Mouse (Mus musculus): Measurements from ENCODE around the gene Csf2rb.
"Not testable (repeated sequence)": the region's sequence is repeated elsewhere in the genome, so short reads cannot be mapped to it uniquely, and the experiment has no call there.

Csf2rb gene

GRCm38 (mm10) chr15:78325671-78326339 lies at the start of gene Csf2rb:
TSS of gene Csf2rb (plus strand) at chr15:78325752.
- DNase-seq (ENCODE audit: extremely low spot score, low read depth, low spot score), result no peak

- DNase-seq (ENCODE audit: extremely low spot score, low read depth, low spot score), result no peak
These were observed 47.2 kb upstream of the Csf2rb start for GRCm38 (mm10) chr15:78278308-78278707.

GRCm38 (mm10) chr15:78287941-78288340 lies 37.6 kb upstream of the Csf2rb start:
- DNase-seq (ENCODE audit: extremely low spot score, low read depth, low spot score), result no peak

- not testable (repeated sequence) for DNase-seq (ENCODE audit: extremely low spot score, low read depth, low spot score)
These were observed 35.8 kb upstream of the Csf2rb start for GRCm38 (mm10) chr15:78289775-78290174.

- not testable (repeated sequence) for DNase-seq (ENCODE audit: extremely low spot score, low read depth, low spot score)
These were observed 32.3 kb upstream of the Csf2rb start for GRCm38 (mm10) chr15:78293228-78293627.

GRCm38 (mm10) chr15:78293716-78294115 lies 31.8 kb upstream of the Csf2rb start:
- DNase-seq (ENCODE audit: extremely low spot score, low read depth, low spot score), result no peak

GRCm38 (mm10) chr15:78298558-78298957 lies 27.0 kb upstream of the Csf2rb start:
- no peak for DNase-seq (ENCODE audit: extremely low spot score, low read depth, low spot score)

- no peak for DNase-seq (ENCODE audit: extremely low spot score, low read depth, low spot score)
These were observed 25.9 kb upstream of the Csf2rb start for GRCm38 (mm10) chr15:78299641-78300040.

GRCm38 (mm10) chr15:78300773-78301172 lies 24.8 kb upstream of the Csf2rb start:
- no peak for DNase-seq (ENCODE audit: extremely low spot score, low read depth, low spot score)

GRCm38 (mm10) chr15:78302718-78303117 lies 22.8 kb upstream of the Csf2rb start:
- no peak for DNase-seq (ENCODE audit: extremely low spot score, low read depth, low spot score)

- DNase-seq (ENCODE audit: extremely low spot score, low read depth, low spot score), result no peak
These were observed 21.8 kb upstream of the Csf2rb start for GRCm38 (mm10) chr15:78303665-78304233.

GRCm38 (mm10) chr15:78305341-78305933 lies 20.1 kb upstream of the Csf2rb start, which contains the start of gene Csf2rb2:
TSS of gene Csf2rb2 (minus strand) at chr15:78305721.
- no peak for DNase-seq (ENCODE audit: extremely low spot score, low read depth, low spot score)

GRCm38 (mm10) chr15:78309865-78310264 lies 15.7 kb upstream of the Csf2rb start:
- DNase-seq (ENCODE audit: extremely low spot score, low read depth, low spot score), result no peak

- DNase-seq (ENCODE audit: extremely low spot score, low read depth, low spot score), result no peak
These were observed 14.6 kb upstream of the Csf2rb start for GRCm38 (mm10) chr15:78310971-78311370.

- not testable (repeated sequence) for DNase-seq (ENCODE audit: extremely low spot score, low read depth, low spot score)
These were observed 12.9 kb upstream of the Csf2rb start for GRCm38 (mm10) chr15:78312421-78313233.

GRCm38 (mm10) chr15:78313659-78314058 lies 11.9 kb upstream of the Csf2rb start:
- DNase-seq (ENCODE audit: extremely low spot score, low read depth, low spot score), result not testable (repeated sequence)

GRCm38 (mm10) chr15:78318338-78319171 lies 7.0 kb upstream of the Csf2rb start:
- DNase-seq (ENCODE audit: extremely low spot score, low read depth, low spot score), result not testable (repeated sequence)

GRCm38 (mm10) chr15:78320825-78321496 lies 4.6 kb upstream of the Csf2rb start:
- DNase-seq (ENCODE audit: extremely low spot score, low read depth, low spot score), result peak; percentile 18

- no peak for DNase-seq (ENCODE audit: extremely low spot score, low read depth, low spot score)
These were observed 2.2 kb upstream of the Csf2rb start for GRCm38 (mm10) chr15:78323366-78323765.

- DNase-seq (ENCODE audit: extremely low spot score, low read depth, low spot score), result no peak
These were observed 1.3 kb upstream of the Csf2rb start for GRCm38 (mm10) chr15:78324294-78324693.

Data from hindlimb bud, embryonic 11.5 days (tissue).